Mouse (Mus musculus) erythroid progenitor cell, adult 5-6 weeks (primary cell): ENCODE measurements around the gene Csad. TPM values are rescaled to one million over a fixed set of nuclear protein-coding genes. Genes with fewer than 3 reads are reported as not detected.

Source experiments
- ATAC-seq: replicated peaks from 2 replicates; pipeline ENCODE4 v1.8.0; 2016; ENCODE audit warnings: moderate number of reproducible peaks, mild to moderate bottlenecking, moderate TSS enrichment, inconsistent platforms; ENCODE audit not compliant: poor library complexity, low FRiP score, severe bottlenecking
- total RNA-seq, 2 experiments: library from RNA; stranded (forward) in 1 of 2; stranded (reverse) in 1 of 2; fragments of 150-400 nt in 1 of 2; fragments of 186-747, 209-891 nt in 1 of 2; gene quantifications; 2 replicates each; pipeline versions ENCODE4 v1.2.3 to v1.2.4; 2015 to 2017; ENCODE audit warnings: low replicate concordance in 2 of 2

Gene Csad
- total RNA-seq, 2 experiments from 2014 or later: 23.9 to 27.2 TPM

DNA sequence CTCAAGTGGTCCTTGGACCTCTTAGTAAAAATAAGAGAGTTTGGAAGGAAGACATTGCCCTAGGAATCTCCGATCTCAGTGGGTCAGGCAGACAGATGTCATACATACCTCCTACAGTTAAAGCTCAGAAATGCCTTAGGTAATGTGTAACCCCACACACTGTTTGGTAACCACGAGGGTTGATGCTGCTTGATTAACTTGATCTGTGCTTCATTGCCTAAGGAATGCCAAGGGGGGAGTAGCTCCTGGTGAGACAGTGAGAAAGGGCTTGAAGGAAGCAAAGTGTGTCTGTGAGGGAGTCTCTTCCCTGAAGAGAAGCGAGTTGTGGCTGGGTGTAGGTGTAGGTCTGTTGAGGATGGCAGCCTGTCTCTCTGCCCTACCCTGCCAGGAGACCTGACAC lies 2.8 kb upstream of the Csad start:
- ATAC-seq: no peak

DNA sequence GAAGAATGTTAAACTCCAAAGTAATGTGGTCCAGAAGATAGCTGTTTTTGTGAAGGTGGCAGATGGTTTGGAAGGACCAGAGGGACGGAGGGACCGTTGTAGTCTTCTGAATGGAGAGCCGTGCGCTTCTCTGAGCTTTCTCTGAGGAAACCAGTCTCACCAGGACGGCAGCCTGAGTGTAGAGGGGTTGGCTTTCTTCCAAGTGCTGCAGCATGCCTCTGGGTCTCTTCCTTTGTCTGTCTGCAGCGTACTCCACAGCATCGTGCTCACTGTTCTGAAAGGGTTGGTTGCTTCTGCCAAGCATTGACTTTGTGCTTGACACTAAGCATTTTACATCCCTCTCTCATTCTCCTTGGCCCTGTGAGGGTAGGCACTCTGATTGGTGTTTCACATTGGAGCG lies 1.3 kb upstream of the Csad start:
- no peak for ATAC-seq

DNA sequence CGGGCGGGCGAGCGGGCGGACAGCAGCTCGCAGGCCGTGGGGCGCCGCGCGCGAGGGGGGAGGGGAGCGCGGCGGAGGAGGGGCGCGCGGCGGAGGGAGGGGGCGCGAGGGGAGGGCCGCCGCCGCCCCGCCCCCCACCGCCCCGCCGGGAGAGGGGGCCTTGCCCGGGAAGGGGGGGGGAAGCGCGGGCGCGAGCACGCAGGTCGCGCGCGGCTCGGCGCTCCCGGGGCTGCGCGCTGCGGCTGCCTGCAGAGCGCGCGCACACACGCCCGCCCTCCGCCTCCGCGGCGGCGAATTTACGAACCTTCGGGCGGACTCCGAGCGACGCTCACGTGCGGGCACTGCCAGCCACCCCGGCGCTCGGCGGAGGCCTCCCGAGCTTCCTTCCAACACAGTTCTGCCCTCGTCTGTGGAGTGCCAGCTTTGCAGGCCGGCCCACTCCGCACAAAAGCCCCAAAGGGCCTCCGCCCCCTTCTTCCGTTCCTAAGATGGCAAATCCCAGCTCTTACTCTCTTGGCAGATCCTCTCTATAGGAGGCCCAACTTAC lies 616 bp downstream of the Csad start:
- peak; percentile 60 for ATAC-seq

DNA sequence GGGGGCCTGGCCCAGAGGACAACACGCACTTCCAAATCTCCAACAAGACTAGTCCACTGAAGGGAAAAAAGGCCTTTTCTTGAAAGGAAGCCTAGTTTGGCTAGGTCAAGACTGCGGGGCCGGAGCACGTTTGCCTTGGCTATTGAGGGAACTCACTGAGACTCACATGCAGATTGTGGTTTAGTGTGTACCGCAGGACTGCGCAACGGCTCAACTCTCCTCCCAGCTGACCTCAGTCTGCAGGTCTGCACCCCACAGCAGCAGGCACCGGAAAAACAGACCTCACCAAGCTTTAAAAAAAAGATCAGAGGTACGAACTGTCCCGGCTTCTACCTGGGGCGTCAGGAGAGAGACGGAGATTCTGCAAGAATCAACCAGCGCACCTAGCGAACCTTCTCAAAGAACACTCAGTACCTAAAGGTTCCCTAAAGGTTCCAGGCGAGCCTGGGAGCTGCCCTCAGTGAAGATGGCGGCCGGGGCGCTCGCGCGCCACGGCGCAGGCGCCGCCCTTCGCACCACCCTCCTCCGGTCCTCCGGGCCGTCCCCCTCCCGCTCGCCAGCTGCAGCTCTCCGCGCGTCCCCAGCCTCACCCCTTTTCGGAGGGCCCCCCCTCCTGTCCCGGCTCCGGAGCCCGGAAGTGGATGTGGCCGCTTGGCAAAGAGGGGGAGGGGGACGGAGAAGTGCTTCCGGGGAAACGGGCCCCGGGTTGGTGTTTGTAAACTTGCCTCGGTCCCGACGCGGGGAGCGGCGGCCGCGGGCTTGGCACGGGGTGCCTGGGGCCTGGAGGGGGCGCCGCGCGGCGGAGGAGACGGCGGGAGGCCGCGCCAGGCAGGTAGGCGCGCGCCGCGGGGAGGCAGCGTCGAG lies 1.3 kb downstream of the Csad start, which contains the start of gene Zfp740:
Gene Zfp740, plus strand, starts transcription at position 279 of the 864 bp plus-strand sequence.
- ATAC-seq: peak; percentile 93

DNA sequence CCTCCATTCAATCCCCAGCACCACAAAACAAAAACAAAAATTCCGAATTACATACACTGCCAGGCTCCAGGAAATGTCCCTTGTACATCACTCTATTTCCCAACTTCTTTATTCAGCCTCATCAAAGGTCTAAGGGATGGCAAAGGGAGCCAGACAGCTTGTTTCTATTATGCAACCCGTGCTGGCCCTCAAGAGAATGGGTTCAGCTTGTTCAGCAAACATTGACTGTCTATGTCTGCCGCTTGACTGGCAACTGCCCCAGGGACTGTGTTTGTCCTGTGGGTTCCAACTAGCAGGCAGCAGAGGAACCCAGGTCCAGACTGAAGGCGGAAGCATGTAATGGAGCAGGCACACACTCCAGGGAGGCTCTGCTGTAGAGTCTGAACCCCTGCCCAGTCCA lies 5.7 kb downstream of the Csad start:
- no peak for ATAC-seq

DNA sequence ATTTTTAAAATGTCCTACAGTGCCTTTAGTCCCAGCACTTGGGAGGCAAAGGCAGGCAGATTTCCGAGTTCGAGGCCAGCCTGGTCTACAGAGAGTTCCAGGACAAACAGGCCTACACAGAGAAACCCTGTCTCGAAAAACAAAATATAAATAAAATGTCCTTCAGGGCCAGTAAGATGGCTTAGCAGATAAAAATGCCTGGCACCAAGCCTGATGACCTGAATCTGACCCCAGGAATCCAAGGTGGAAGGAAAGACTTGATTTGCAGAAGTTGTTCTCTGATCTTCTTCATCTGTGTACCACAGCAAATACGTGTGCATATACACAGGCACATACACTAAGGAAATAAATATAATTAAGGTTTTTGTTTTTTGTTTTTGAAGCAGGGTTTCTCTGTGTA lies 9.2 kb downstream of the Csad start:
- ATAC-seq: no peak

DNA sequence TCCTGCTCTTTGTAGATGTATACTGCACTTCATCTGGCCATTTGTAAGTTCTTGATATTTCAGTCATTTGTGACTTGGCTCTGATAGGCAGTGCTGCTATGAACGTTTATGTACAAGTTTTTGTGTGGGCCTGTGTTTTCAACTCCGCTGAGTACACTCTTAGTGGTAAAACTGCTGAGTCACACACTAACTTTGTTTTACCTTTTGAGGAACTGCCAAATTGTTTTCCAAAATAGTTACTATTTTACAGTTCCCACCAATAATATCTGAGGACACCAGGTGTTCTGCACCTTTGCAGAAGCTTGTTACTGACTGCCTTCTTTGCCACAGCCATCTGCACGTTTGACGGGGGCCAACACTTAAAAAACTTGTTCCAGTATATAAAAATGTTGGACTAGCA lies 10.1 kb downstream of the Csad start:
- ATAC-seq: no peak

DNA sequence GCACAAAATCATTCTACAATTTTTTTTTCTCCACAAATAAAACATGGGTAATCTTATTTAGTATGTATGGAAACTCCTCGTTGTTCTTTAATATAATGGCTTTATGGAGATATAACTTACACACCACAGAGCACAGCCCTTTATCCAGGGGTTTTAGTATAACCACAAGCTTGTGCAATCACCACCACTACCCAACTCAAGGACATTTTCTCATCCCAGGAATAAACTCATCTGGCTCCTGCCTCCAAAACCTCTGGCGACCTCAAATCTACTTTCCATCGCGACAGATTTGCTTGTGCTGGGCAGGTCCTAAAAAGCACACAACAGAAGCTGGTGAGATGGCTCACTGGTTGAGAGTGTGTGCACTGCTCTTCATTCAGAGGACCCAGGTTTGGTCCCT lies 10.9 kb downstream of the Csad start:
- no peak for ATAC-seq

DNA sequence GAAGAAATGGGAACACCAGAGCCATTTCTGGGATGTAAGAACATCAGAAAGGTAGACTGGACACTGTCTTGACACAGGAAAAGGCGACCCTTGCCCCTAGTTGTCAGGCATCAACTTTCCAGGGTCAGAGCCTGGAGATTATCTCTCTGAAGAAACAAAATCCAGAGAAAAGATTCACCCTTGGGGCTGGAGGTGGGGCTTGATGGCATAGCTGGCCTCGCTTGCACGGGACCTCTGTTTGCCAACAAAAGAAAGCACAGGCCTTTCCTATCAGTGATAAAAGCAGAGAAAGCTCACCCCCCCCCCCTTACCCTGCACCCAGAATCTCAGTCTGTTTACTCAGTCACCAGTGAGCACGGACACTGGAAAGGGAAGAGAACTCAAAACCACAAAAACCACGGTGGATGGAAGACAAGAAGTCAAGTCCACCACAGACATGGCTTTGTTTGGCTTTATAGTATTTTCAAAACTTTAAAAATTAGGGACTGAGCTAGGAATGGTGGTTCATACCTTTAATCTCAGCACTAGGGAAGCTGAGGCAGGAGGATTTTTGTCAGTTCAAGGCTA lies 11.6 kb downstream of the Csad start:
- no peak for ATAC-seq

DNA sequence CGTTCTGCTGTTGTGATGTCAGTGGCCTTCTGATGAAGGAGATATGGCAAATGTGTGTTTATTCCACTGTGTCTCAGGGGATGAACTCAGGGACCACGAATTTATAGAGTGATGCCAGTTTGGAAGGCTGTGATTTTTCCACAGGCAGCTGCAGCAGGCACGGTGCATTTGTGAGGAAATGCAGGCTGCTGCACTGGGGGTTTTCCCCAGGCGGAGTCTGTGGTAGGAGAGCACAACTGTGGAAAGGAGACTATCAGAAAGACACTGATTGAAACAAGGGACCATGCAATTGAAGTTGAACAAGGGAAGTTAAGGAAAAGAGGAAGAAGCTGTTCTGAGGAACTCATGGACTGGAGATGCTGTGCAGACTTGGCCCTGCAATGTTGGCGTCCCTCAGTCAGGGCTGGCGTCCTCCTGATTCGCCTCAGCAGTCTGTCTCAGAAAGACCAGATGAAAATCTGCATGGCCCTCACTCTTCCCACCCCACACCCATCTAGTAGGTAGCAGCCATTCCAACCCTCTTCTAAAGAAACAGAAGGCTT lies 12.2 kb downstream of the Csad start:
- ATAC-seq: no peak

DNA sequence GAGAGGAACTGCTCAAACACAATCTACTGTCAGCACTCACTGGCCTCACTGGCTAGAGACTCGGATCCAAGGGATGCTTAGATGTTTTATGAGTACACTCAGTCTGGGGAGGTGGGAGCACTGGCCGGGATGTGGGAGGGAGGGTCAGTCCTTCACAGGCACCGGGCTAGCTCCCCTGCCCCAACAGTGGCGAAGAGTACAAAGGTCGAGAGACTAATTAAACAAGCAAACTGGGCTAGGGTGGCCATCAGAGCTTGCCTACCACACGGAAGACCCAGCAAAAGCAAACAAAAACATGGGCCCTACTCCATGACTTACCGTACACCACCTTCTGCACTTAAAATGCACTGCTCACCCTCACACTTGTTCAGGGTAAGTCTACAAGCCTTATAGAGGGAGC lies 12.8 kb downstream of the Csad start:
- no peak for ATAC-seq

DNA sequence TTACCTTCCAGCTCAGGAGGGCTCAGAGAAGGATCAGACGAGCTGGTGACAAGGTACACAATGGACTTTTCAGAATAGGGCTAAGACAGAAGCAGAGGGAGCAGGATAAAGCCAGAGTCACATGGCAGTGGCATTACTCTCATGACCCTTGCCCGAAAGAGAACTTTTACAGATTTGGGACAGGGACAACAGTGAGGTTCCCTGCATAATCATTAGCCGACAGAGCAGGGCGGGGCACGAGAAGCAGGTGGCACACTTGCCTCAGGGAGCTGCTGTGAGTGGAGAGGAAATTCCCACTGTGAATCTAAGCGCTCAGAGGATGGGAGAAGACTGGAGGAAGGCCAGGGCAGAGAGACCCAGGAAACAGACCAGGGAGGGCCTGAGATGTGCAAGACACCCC lies 15.6 kb downstream of the Csad start:
- ATAC-seq: no peak

DNA sequence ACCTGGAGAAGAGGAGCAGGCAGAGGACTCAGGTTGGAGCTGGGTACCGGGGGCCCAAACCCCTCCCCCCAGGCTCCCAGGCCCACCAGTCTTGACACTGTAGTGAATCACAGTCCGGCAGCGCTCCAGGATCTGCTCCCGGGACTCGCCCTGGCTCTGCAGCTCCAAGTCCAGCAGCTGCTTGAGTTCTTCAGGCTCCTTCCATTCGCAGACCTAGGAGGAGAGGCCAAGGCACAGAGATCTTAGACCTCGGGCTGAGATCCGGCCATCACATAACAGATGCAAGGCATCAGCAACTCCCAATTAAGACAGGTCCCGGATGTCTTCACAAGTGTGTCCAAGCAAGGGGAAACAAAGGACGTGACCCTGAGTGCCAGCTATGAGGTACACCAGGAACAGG lies 16.4 kb downstream of the Csad start:
- no peak for ATAC-seq

DNA sequence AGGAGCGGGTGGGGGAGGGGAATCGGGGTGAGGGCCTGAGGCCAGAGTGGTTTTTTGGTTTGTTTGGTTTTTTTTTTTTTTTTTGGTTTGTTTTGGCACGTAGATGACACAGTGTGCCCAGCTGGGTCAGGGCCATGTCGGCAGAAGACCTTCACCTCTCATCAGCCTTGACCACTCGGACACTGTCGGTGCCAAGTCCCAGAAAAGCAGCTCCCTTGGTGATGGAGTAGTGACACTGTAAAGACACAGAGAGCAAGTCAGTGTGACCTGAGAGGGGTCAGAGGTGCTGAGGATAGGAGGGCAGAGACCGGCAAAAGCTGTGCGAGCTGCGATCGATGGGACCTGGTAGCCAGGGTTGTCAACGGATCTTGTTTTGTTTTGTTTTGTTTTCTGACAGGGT lies 18.3 kb downstream of the Csad start:
- ATAC-seq: no peak

DNA sequence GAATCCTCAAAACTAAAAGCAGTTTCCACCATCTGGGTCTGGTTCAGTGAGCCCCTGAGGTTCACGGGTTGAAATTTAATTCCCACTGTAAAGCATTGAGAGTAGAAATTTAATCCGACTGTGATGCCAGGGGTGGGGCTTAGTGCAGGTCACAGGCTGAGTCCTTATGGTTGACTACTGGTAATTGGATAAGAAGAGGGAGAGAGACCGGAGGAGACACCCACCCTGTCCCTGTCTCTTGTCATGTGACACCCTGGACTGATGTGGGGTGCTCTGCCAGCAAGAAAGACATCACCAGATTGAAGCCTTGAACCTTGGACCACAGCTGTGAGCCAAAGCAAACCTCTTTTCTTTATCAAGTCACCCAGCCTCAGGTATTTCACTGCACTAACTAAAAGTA lies 21.4 kb downstream of the Csad start:
- no peak for ATAC-seq

DNA sequence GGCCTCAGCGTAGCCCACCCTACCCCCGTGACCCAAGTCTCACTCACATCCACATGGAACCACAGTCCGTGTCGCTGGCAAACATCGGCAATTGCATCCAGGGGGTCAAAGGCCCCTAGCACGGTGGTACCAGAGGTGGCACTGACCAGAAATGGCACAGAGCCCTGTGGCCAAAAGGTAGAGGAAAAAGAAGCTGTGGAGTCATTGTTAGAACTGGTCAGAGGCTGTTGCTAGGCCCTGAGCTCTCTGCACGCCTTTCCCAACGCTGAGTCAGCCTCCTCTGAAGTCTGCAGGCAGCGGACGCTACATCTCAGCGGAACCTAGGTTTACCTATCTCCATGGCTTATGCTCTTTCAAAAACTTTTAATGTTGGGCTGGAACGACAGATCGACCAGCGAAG lies 24.6 kb downstream of the Csad start:
- ATAC-seq: no peak

DNA sequence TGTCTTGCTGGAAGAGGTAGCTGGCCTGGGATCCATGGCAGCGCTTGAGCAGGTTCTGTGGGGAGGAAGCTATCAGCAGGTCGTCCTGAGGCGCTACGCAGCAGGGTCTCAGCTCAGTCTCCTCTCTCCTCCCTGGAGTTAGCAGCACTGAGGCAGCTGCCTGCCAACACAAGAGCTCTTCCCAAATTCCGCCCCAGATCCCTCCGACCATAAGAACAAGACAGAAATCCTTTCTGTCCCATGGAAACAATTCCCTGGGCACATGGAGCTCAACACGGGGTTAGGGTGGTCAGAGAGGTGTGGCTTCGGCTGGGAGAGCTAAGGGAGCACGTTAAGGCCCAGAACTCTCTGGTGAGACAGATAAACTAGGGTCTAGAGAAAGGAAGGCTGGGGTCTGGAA lies 25.4 kb downstream of the Csad start:
- ATAC-seq: no peak

DNA sequence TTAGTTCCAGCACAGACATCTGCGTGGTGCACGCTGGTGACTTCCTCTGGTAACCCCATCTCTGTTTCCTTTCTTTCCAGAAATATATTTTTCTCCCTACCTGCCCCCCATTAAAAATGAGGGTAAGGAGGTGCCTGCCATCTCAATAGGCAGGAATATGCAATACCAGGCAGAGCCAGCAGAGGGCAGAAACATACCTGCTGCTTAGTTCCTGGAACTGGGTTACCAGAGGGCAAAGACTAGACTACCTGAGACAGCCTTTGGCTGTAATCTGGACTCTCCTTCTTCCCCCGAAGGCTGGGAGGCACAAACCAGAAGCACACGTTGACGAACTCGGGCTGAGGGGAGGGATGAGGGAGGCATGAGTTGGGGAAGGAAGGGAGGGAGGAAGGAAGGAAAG lies 26.2 kb downstream of the Csad start:
- ATAC-seq: peak; percentile 67

DNA sequence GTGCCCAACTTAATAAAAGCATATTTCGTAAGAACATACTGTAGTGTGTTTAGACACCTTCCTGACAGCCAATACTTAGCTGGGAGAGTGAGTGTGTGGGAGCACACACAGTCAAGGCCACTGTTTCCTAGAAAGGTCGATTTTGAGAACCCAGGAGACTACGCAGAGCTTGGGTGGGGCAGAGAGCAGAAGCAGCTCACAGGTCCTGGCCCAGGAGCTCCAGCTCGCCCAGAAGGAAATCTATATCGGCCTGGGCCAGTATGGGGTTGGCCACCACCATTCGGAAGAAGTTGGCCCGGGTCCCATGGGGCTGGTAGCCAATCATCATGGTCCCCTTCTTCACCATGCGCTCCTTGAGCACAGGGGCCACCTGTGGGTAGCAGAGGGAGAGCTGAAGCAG lies 27.1 kb downstream of the Csad start:
- ATAC-seq: no peak

DNA sequence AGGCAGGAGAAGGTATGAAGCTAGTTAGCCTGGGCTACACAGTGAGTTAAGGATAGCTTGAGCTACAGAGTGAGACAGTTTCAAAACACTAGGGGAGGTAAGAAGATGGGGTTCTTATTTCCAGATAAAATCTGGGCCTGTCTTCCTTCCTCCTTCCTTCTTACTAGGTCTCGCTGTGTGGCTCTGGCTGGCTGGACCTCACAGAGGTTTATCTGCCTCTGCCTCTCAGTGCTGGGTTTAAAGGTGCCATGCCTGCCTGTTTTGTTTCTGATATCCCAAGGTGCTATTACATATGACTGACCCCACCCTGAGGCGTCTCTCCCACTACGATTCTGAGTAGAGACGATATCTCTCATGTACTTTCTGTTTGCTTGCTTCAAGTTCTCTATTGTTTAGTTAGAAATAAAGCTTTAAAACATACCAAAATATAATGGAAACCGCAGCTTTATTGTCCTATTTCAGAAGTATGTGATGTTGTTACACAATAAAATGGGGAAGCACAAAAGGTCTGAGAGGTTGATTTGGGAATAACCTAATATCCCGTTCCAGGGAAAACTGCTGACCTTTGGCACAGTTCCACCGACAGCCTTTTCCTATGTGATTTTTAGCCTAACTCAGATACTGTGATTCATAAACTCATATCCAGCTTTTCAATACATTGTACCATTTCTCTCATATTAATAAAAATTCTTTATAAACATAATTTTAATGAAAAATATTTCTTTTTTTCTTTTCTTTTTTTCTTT lies 27.8 kb downstream of the Csad start:
- ATAC-seq: no peak
